Mouse (Mus musculus) brain, embryonic 14.5 days (tissue): ENCODE results near the gene Zfp978.

Source experiments
- CTCF ChIP-seq: fragments of 200-500 bp; IDR thresholded peaks from 2 replicates; pipeline ENCODE4 v1.5.1; 2012; ENCODE audit warnings: inconsistent platforms, mild to moderate bottlenecking, moderate library complexity, borderline replicate concordance; ENCODE audit not compliant: insufficient read depth, insufficient read length; ENCODE audit errors: extremely low read depth
- POLR2A ChIP-seq: fragments of 200-500 bp; IDR thresholded peaks from 2 replicates; pipeline ENCODE4 v1.6.1; 2012; ENCODE audit warnings: mild to moderate bottlenecking, inconsistent platforms, borderline replicate concordance; ENCODE audit not compliant: poor library complexity, insufficient read depth, insufficient read length, severe bottlenecking; ENCODE audit errors: extremely low read depth

DNA sequence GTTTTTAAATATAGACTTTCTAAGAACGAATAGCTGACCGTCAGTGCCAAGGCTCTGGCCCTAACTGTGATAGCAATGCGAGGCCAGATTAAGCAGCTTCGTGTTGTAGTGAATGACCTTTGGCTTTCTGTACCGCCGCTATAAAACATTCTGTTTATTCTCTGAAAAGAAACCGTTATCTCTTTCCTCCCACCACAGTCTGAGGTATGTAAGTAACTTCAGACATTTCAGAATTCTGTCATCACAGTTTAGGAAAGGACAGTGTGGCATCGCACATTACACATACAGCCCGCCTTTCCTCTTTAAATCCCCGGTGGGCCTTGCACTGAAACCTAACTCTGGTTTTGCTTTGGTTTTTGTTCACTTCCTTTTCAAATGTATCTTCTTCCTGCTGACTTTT lies 56.8 kb downstream of the Zfp978 start:
- no peak for TF ChIP-seq CTCF
- TF ChIP-seq POLR2A: no peak
